Mouse (Mus musculus): ENCODE results near the gene Nadk. TPM values are rescaled to one million over a fixed set of nuclear protein-coding genes. Genes with fewer than 3 reads are reported as not detected.
A peak's percentile ranks its signal among the peaks of the same experiment; 100 is the strongest.

Gene Nadk
- polyA plus RNA-seq, 1 experiment from 2014 or later: 95.1 TPM

DNA sequence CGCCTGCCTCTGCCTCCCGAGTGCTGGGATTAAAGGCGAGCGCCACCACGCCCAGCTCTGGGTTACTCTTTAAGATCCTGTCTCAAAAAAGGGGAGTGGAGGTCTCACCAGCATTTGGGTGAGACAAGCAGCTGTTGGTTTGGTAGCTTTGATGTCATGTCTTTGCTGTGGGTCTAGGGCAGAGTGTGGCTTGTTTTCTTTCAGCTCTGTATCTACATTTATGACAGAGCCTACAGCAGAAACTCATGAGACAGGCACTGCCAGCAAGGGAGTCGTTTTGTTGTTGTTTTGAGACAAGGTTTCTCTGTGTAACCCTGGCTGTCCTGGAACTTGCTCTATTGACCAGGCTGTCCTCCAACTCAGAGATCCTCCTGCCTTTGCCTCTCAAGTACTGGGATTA, 41.6 kb downstream of the Nadk start:
- no peak overlapping the region for H3K4me3 ChIP-seq (replicated peaks; ENCODE audit: low read depth, low read length)
- H3K9me3 ChIP-seq (ENCODE audit: control insufficient read depth, low read length): no peaks in the 10 kb centered on the region
- H3K36me3 ChIP-seq (ENCODE audit: control insufficient read depth, insufficient read depth, low read length): peaks cover 19% of the 10 kb centered on the region
- H3K27me3 ChIP-seq (ENCODE audit: control insufficient read depth, insufficient read depth, low read length): no peaks in the 10 kb centered on the region
- 99% methylated on average over 6 of the region's 6 CpGs for WGBS
- H3K27ac ChIP-seq (replicated peaks; ENCODE audit: low read depth, low read length): no peak overlapping the region
- 0 out of 2 replicates have a peak, but pooled peaks cover 11% of the 10 kb centered on the region for H3K4me1 ChIP-seq (ENCODE audit: control insufficient read depth, insufficient read depth, low read length)
- H3K9ac ChIP-seq (replicated peaks; ENCODE audit: low read length): no peak overlapping the region
- no peak for DNase-seq
- H3K4me2 ChIP-seq (ENCODE audit: low read length): no peak overlapping the region
- no peak for ATAC-seq (ENCODE audit: low FRiP score, low TSS enrichment)

DNA sequence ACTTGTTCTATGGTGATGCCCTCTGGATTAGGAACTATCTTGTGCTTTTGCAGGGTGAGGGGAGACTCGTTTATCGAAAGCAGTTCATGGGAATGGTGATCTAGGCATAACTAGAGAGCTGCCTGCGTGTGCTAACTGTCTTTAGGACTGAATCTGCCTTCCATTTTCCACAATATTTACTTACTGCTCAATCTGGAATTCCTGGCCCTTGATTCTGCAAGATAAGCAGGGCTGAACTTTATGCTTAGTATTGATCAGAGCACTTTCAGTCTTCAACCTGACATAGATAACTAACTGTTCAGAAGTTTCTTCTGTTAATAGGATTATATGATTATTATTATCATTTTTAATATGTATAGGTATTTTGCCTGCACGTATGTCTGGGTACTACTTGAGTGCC, 43.0 kb downstream of the Nadk start:
- no peak overlapping the region for H3K27ac ChIP-seq (replicated peaks; ENCODE audit: low read depth, low read length)
- no peak overlapping the region for H3K4me3 ChIP-seq (replicated peaks; ENCODE audit: low read depth, low read length)
- peaks cover 25% of the 10 kb centered on the region for H3K36me3 ChIP-seq (ENCODE audit: control insufficient read depth, insufficient read depth, low read length)
- H3K9ac ChIP-seq (replicated peaks; ENCODE audit: low read length): no peak overlapping the region
- ATAC-seq (ENCODE audit: low FRiP score, low TSS enrichment) (no peak), DNase-seq (no peak)
- 0 out of 2 replicates have a peak, but pooled peaks cover 11% of the 10 kb centered on the region for H3K4me1 ChIP-seq (ENCODE audit: control insufficient read depth, insufficient read depth, low read length)
- no peaks in the 10 kb centered on the region for H3K9me3 ChIP-seq (ENCODE audit: control insufficient read depth, low read length)
- no peaks in the 10 kb centered on the region for H3K27me3 ChIP-seq (ENCODE audit: control insufficient read depth, insufficient read depth, low read length)
- 94% methylated on average over 4 of the region's 4 CpGs for WGBS
- H3K4me2 ChIP-seq (ENCODE audit: low read length): no peak overlapping the region

DNA sequence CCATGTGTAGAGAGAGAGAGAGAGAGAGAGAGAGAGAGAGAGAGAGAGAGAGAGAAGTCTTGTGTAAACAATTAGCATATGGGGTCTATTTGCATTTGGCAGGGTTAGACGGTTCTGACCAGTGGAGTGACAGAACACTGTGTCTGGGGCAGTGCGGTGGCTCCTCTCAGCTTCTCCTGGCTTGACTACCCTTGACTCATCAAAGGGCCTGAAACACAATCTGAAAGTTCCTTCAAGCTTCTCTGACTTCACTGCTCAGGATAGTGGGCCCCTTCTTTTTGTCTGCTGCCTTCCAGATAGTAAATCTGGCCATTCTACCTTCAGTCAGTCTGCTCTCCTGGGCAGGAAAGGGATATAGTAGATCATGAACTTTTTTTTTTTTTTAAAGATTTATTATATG, 44.6 kb downstream of the Nadk start:
- no peak for ATAC-seq (ENCODE audit: low FRiP score, low TSS enrichment)
- peaks cover 39% of the 10 kb centered on the region for H3K36me3 ChIP-seq (ENCODE audit: control insufficient read depth, insufficient read depth, low read length)
- no peaks in the 10 kb centered on the region for H3K9me3 ChIP-seq (ENCODE audit: control insufficient read depth, low read length)
- H3K4me2 ChIP-seq (ENCODE audit: low read length): no peak overlapping the region
- 87% methylated on average over 2 of the region's 2 CpGs for WGBS
- DNase-seq: no peak
- H3K4me1 ChIP-seq (ENCODE audit: control insufficient read depth, insufficient read depth, low read length): 0 out of 2 replicates have a peak, but pooled peaks cover 11% of the 10 kb centered on the region
- no peak overlapping the region for H3K4me3 ChIP-seq (replicated peaks; ENCODE audit: low read depth, low read length)
- H3K27me3 ChIP-seq (ENCODE audit: control insufficient read depth, insufficient read depth, low read length): no peaks in the 10 kb centered on the region
- no peak overlapping the region for H3K9ac ChIP-seq (replicated peaks; ENCODE audit: low read length)
- H3K27ac ChIP-seq (replicated peaks; ENCODE audit: low read depth, low read length): no peak overlapping the region

DNA sequence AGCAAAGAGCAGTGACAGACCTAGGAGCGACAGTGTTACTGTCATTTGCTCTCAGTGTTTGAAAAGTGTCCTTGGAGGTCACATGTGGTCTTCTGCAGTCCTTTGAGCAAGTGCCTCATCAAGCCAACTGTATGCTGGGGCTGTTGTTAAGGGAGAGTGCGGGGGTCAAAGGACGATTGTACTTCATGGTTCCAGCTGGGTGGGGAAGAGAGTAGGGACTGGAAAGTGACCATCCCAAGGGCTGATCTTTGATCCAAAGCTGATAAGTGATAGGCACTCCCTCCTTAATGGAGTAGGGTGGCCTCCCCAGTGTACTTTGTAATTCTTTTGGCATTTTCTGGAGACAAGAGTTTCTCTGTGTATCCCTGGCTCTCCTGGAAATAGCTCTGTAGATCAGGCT, 49.7 kb downstream of the Nadk start:
- Histone ChIP-seq H3K4me3 (replicated peaks; ENCODE audit: low read depth, low read length) (no peak overlapping the region), H3K27me3 (ENCODE audit: control insufficient read depth, insufficient read depth, low read length) (no peaks in the 10 kb centered on the region), H3K36me3 (ENCODE audit: control insufficient read depth, insufficient read depth, low read length) (peaks cover 66% of the 10 kb centered on the region), H3K27ac (replicated peaks; ENCODE audit: low read depth, low read length) (no peak overlapping the region), H3K9me3 (ENCODE audit: control insufficient read depth, low read length) (no peaks in the 10 kb centered on the region), H3K4me1 (ENCODE audit: control insufficient read depth, insufficient read depth, low read length) (no peaks in the 10 kb centered on the region), H3K9ac (replicated peaks; ENCODE audit: low read length) (no peak overlapping the region), H3K4me2 (ENCODE audit: low read length) (no peak overlapping the region)
- 93% methylated on average over 3 of the region's 3 CpGs for WGBS
- DNase-seq (no peak), ATAC-seq (ENCODE audit: low FRiP score, low TSS enrichment) (no peak)

DNA sequence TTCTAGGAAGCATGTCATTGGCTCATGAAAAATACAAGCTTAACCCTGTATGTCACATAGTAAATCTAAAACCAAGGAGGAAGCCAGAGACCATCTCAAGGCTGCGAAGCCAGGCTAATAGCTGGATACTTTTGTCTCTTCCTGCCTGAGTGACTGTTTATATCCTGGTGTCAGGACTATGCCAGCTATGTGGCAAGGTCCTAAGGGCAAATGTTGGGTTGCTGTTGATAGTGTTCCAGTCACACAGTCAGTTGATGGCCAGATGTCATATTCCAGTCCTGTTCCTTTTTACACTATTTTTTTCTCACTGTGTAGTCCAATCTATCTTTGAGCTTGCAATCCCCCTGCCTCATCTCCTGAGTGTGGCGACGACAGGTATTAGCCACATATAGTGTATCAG, 51.1 kb downstream of the Nadk start:
- Histone ChIP-seq H3K4me1 (ENCODE audit: control insufficient read depth, insufficient read depth, low read length) (no peaks in the 10 kb centered on the region), H3K9ac (replicated peaks; ENCODE audit: low read length) (no peak overlapping the region), H3K27ac (replicated peaks; ENCODE audit: low read depth, low read length) (no peak overlapping the region), H3K4me2 (ENCODE audit: low read length) (no peak overlapping the region), H3K36me3 (ENCODE audit: control insufficient read depth, insufficient read depth, low read length) (peaks cover 80% of the 10 kb centered on the region), H3K27me3 (ENCODE audit: control insufficient read depth, insufficient read depth, low read length) (no peaks in the 10 kb centered on the region), H3K4me3 (replicated peaks; ENCODE audit: low read depth, low read length) (no peak overlapping the region), H3K9me3 (ENCODE audit: control insufficient read depth, low read length) (no peaks in the 10 kb centered on the region)
- WGBS: 97% methylated on average over 3 of the region's 3 CpGs
- ATAC-seq (ENCODE audit: low FRiP score, low TSS enrichment): no peak
- DNase-seq: no peak

DNA sequence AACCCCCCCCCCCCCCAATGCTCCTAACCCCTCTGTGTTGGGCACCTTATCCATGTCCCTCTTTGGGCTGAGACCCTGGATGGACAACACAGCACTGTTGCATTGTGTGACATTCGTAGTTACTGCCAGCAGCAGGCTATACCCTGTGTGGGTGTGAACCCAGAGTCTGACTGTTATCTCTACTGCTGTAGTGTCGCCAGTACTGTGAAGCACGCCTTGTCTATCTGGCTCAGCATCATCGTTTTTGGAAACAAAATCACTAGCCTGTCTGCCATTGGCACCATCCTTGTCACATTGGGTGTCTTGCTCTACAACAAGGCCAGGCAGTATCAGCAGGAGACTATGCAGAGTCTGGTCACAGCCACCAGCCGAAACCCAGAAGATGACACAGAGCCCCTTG, 56.1 kb downstream of the Nadk start:
- Histone ChIP-seq H3K27ac (replicated peaks; ENCODE audit: low read depth, low read length) (no peak overlapping the region), H3K36me3 (ENCODE audit: control insufficient read depth, insufficient read depth, low read length) (peaks cover 85% of the 10 kb centered on the region), H3K4me2 (ENCODE audit: low read length) (no peak overlapping the region), H3K27me3 (ENCODE audit: control insufficient read depth, insufficient read depth, low read length) (no peaks in the 10 kb centered on the region), H3K9ac (replicated peaks; ENCODE audit: low read length) (no peak overlapping the region), H3K4me3 (replicated peaks; ENCODE audit: low read depth, low read length) (no peak overlapping the region), H3K4me1 (ENCODE audit: control insufficient read depth, insufficient read depth, low read length) (no peaks in the 10 kb centered on the region), H3K9me3 (ENCODE audit: control insufficient read depth, low read length) (no peaks in the 10 kb centered on the region)
- no peak for DNase-seq
- ATAC-seq (ENCODE audit: low FRiP score, low TSS enrichment): no peak
- 95% methylated on average over 5 of the region's 5 CpGs for WGBS

DNA sequence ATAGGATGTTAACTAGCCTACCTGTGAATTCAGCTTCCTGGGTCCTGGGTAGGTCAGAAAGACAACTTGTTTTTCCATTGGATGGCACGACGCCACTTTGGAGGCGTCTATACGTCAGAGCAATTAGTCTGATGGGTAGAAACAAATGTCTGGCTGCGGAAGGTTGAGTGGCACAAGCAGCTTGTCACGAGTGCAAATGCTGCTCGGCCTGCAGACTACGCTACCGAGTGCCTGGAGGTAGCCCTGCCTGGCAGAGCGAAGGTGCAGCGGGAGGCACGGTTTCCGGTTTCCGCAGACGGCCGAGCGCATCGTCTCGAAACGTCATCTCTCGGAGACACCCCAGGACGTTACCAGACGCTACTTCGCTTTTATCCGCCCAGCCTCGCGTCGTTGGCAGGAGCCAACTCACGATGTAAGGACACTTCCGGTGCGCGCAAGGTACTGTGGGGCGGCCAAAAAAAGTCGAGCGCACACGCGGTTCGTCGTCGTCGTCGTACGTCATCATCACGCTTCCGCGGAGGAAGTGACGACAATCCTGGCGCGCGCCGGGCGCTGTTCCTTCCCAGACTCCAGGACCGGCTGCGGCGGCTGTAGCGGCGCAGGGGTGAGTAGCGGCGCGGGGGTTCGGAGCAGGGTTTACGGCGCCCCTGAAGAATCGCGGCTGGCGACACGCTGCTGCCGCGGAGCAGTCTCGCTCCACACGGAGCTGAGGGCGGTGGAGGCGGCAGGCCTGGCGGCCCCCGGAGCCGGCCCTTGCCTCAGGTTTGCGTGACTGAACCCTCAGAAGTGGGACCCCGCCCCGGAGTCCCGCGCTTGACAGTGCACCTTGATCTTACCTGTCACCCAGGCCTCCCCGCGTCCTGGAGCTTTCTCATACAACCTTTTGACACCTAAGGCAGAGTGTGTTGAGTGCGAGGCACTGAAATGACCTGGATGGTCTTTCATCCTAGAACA, 62.4 kb downstream of the Nadk start, which contains the start of gene Cdk11b:
Gene Cdk11b, plus strand, starts transcription at position 517 of the 954 bp plus-strand sequence.
- Histone ChIP-seq H3K9ac (replicated peaks; ENCODE audit: low read length) (peak within 1 kb of the TSS; percentile 80), H3K4me2 (ENCODE audit: low read length) (peak within 1 kb of the TSS; percentile 80), H3K36me3 (ENCODE audit: control insufficient read depth, insufficient read depth, low read length) (peaks cover 53% of the 10 kb centered on the region), H3K4me1 (ENCODE audit: control insufficient read depth, insufficient read depth, low read length) (peaks cover 9% of the 10 kb centered on the region; the same call in 1 of the 2 replicates), H3K4me3 (replicated peaks; ENCODE audit: low read depth, low read length) (peak within 1 kb of the TSS; percentile 98), H3K27ac (replicated peaks; ENCODE audit: low read depth, low read length) (peak within 1 kb of the TSS; percentile 89), H3K27me3 (ENCODE audit: control insufficient read depth, insufficient read depth, low read length) (no peaks in the 10 kb centered on the region), H3K9me3 (ENCODE audit: control insufficient read depth, low read length) (no peaks in the 10 kb centered on the region)
- ATAC-seq (ENCODE audit: low FRiP score, low TSS enrichment) (peak; percentile 100), DNase-seq (peak; percentile 99)
- WGBS: under 1% methylated on average over 84 of the region's 84 CpGs

DNA sequence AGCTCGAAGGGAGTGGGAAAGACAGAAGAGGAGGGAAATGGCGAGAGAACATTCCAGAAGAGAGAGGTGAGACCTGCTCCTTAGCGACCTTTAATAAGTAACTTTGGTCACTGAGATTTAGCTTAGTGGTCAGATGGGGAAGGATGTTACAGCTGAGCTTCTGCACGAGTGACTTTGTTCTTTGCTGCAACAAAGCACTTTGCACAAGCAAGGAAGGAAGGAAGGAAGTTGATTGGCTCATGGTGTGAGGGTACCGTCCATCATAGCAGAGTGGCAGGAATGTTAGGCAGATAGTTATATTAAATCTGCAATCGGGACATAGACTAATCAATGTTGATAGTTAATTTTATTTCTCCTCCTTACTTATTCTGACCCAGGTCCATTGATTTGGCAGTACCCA, 68.1 kb downstream of the Nadk start:
- H3K4me1 ChIP-seq (ENCODE audit: control insufficient read depth, insufficient read depth, low read length): 0 out of 2 replicates have a peak, but pooled peaks cover 3% of the 10 kb centered on the region
- H3K4me2 ChIP-seq (ENCODE audit: low read length): no peak overlapping the region
- WGBS: 96% methylated on average over 6 of the region's 6 CpGs
- no peaks in the 10 kb centered on the region for H3K9me3 ChIP-seq (ENCODE audit: control insufficient read depth, low read length)
- no peak overlapping the region for H3K27ac ChIP-seq (replicated peaks; ENCODE audit: low read depth, low read length)
- no peak overlapping the region for H3K4me3 ChIP-seq (replicated peaks; ENCODE audit: low read depth, low read length)
- H3K9ac ChIP-seq (replicated peaks; ENCODE audit: low read length): no peak overlapping the region
- H3K27me3 ChIP-seq (ENCODE audit: control insufficient read depth, insufficient read depth, low read length): no peaks in the 10 kb centered on the region
- H3K36me3 ChIP-seq (ENCODE audit: control insufficient read depth, insufficient read depth, low read length): peaks cover 75% of the 10 kb centered on the region
- no peak for DNase-seq
- ATAC-seq (ENCODE audit: low FRiP score, low TSS enrichment): no peak

Measured in midbrain, embryonic 14.5 days (tissue).